Mouse (Mus musculus) limb, embryonic 12.5 days (tissue): ENCODE data around the gene Jazf1. TPM values are rescaled to one million over a fixed set of nuclear protein-coding genes. Genes with fewer than 3 reads are reported as not detected.

Source experiments
- ATAC-seq: fragments of 200-750 bp; cut with Nextera tagmentation; 2 replicates; pipeline ENCODE4 v1.8.0; 2017; ENCODE audit warnings: low read depth, moderate TSS enrichment; ENCODE audit not compliant: insufficient number of reproducible peaks, insufficient read depth, low FRiP score, low TSS enrichment
- H3K27ac ChIP-seq: fragments of 300-500 bp; sonication (generic); 2 replicates; pipeline ENCODE4 v1.5.1; 2016; ENCODE audit warnings: mild to moderate bottlenecking, moderate library complexity
- H3K27me3 ChIP-seq: fragments of 300-500 bp; sonication (generic); 2 replicates; pipeline ENCODE4 v1.6.1; 2016; ENCODE audit warnings: mild to moderate bottlenecking, moderate library complexity
- H3K36me3 ChIP-seq: fragments of 300-500 bp; sonication (generic); 2 replicates; pipeline ENCODE4 v1.6.1; 2016; ENCODE audit warnings: mild to moderate bottlenecking, moderate library complexity
- H3K4me1 ChIP-seq: fragments of 300-500 bp; sonication (generic); replicated peaks from 2 replicates; pipeline ENCODE4 v1.6.1; 2016
- H3K4me2 ChIP-seq: fragments of 300-500 bp; sonication (generic); 2 replicates; pipeline ENCODE4 v1.6.1; 2016; ENCODE audit warnings: mild to moderate bottlenecking, moderate library complexity
- H3K4me3 ChIP-seq: fragments of 300-500 bp; sonication (generic); replicated peaks from 2 replicates; pipeline ENCODE4 v1.5.1; 2016; ENCODE audit warnings: mild to moderate bottlenecking
- H3K9ac ChIP-seq: fragments of 300-500 bp; sonication (generic); replicated peaks from 2 replicates; pipeline ENCODE4 v1.6.1; 2016; ENCODE audit warnings: mild to moderate bottlenecking, moderate library complexity
- H3K9me3 ChIP-seq: fragments of 300-500 bp; sonication (generic); 2 replicates; pipeline ENCODE4 v1.6.1; 2016; ENCODE audit warnings: mild to moderate bottlenecking, moderate library complexity
- WGBS: fragments of 180-500 bp; shearing (Covaris S2); methylation state at CpG from one replicate; pipeline ENCODE4 v1.1.7; 2016; 5-methylcytosine and 5-hydroxymethylcytosine counted together
- polyA plus RNA-seq: library from polyadenylated mRNA; unstranded; fragments of >200 nt; fragmentation: Nextera tagmentation; extraction: Ambion mirVana; gene quantifications from 2 replicates; pipeline ENCODE4 v1.2.1, GENCODE M21; 2016

Gene Jazf1
- polyA plus RNA-seq, 1 experiment from 2014 or later = 12.8 TPM

- 17% methylated on average over 16 of the region's 16 CpGs for WGBS
- Histone ChIP-seq H3K27me3 (peaks cover 9% of the 10 kb centered on the region; the same call in 1 of the 2 replicates), H3K9me3 (peaks cover 8% of the 10 kb centered on the region; the same call in 1 of the 2 replicates), H3K4me1 (peaks cover 74% of the 10 kb centered on the region), H3K4me2 (peak overlapping the region; percentile 42), H3K4me3 (no peak overlapping the region), H3K9ac (no peak overlapping the region), H3K27ac (peak overlapping the region; percentile 92), H3K36me3 (no peaks in the 10 kb centered on the region)
- no peak; the same call in 1 of the 2 replicates for ATAC-seq
Measured at GRCm38 (mm10) chr6:52795029-52795841, 273.2 kb downstream of the Jazf1 start.

DNA sequence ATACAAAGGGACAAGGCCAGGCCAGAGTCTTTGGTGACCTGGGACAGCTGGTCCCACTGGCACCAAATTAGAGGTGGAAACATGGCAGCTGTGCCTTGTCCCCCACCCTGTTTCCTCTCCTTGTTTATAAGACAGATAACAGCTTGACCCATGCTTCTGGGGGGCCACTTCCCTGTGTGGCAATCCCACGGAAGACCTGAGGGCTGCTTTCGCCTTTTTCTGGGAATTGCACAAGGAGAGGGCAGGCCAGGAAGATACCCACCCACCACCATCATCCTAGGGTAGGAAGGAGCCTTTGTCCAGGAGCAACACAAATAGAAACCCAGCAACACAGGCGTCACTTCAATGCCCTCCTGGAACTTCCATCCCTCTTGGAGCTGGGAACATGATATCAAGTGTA, 276.0 kb downstream of the Jazf1 start:
- Histone ChIP-seq H3K4me1 (peaks cover 80% of the 10 kb centered on the region), H3K27ac (no peak overlapping the region), H3K36me3 (no peaks in the 10 kb centered on the region), H3K4me2 (no peak overlapping the region), H3K4me3 (no peak overlapping the region), H3K9ac (no peak overlapping the region), H3K9me3 (no peaks in the 10 kb centered on the region), H3K27me3 (peaks cover 17% of the 10 kb centered on the region; the same call in 1 of the 2 replicates)
- WGBS = 80% methylated on average over 3 of the region's 3 CpGs
- ATAC-seq = no peak

GRCm38 (mm10) chr6:52790781-52791180, 277.6 kb downstream of the Jazf1 start:
- peaks cover 17% of the 10 kb centered on the region for H3K27me3 ChIP-seq
- no peak overlapping the region for H3K4me2 ChIP-seq
- no peak for ATAC-seq
- no peaks in the 10 kb centered on the region for H3K9me3 ChIP-seq
- 83% methylated on average over 4 of the region's 4 CpGs for WGBS
- 0 out of 2 replicates have a peak overlapping the region, but pooled peaks have one; percentile 42 for H3K27ac ChIP-seq
- no peak overlapping the region for H3K9ac ChIP-seq
- no peaks in the 10 kb centered on the region for H3K36me3 ChIP-seq
- H3K4me1 ChIP-seq = peaks cover 69% of the 10 kb centered on the region
- no peak overlapping the region for H3K4me3 ChIP-seq

- Histone ChIP-seq H3K4me3 (no peak overlapping the region), H3K36me3 (peaks cover under 1% of the 10 kb centered on the region; the same call in 1 of the 2 replicates), H3K9ac (no peak overlapping the region), H3K4me1 (peaks cover 64% of the 10 kb centered on the region), H3K27ac (0 out of 2 replicates have a peak overlapping the region, but pooled peaks have one; percentile 42), H3K4me2 (peak overlapping the region; percentile 15; the same call in 1 of the 2 replicates), H3K9me3 (no peaks in the 10 kb centered on the region), H3K27me3 (peaks cover 17% of the 10 kb centered on the region)
- ATAC-seq = no peak
- 41% methylated on average over 10 of the region's 10 CpGs for WGBS
Measured at GRCm38 (mm10) chr6:52790316-52790715, 278.1 kb downstream of the Jazf1 start.

GRCm38 (mm10) chr6:52779546-52779945, 288.9 kb downstream of the Jazf1 start:
- 36% methylated on average over 5 of the region's 5 CpGs for WGBS
- peak overlapping the region; percentile 78 for H3K27ac ChIP-seq
- no peaks in the 10 kb centered on the region for H3K36me3 ChIP-seq
- H3K9me3 ChIP-seq = peaks cover 4% of the 10 kb centered on the region; the same call in 1 of the 2 replicates
- H3K9ac ChIP-seq = no peak overlapping the region
- H3K4me3 ChIP-seq = no peak overlapping the region
- H3K27me3 ChIP-seq = peaks cover 12% of the 10 kb centered on the region
- peaks cover 53% of the 10 kb centered on the region for H3K4me1 ChIP-seq
- H3K4me2 ChIP-seq = no peak overlapping the region
- 0 out of 2 replicates have a peak, but pooled peaks have one; percentile 40 for ATAC-seq

DNA sequence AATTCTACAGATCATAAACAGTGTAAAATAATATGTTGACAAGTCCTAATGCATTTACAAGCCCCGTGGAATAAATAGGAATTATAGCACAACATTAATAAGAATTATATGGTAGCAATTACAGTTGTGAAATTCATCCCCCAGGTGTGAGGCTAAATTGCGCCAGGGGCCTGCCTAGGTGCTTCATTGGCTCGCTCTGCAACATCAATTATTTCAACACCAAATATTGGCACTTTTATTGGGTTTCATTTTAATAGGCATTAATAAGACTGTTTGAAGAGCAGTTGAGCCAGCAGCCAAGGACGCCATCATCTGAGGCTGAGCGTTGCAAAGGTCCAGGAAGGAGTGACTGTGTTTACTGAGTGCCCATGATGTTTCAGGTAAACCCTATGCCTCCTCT, 289.9 kb downstream of the Jazf1 start:
- H3K36me3 ChIP-seq = no peaks in the 10 kb centered on the region
- H3K9me3 ChIP-seq = no peaks in the 10 kb centered on the region
- ATAC-seq = 0 out of 2 replicates have a peak, but pooled peaks have one; percentile 33
- no peak overlapping the region for H3K4me3 ChIP-seq
- no peak overlapping the region for H3K9ac ChIP-seq
- peaks cover 60% of the 10 kb centered on the region for H3K4me1 ChIP-seq
- H3K4me2 ChIP-seq = peak overlapping the region; percentile 1; the same call in 1 of the 2 replicates
- peak overlapping the region; percentile 77 for H3K27ac ChIP-seq
- peaks cover 22% of the 10 kb centered on the region for H3K27me3 ChIP-seq
- 29% methylated on average over 5 of the region's 5 CpGs for WGBS

- Histone ChIP-seq H3K4me3 (no peak overlapping the region), H3K27me3 (peaks cover 22% of the 10 kb centered on the region; the same call in 1 of the 2 replicates), H3K4me1 (peaks cover 60% of the 10 kb centered on the region), H3K27ac (peak overlapping the region; percentile 60), H3K4me2 (no peak overlapping the region), H3K9ac (no peak overlapping the region), H3K9me3 (no peaks in the 10 kb centered on the region), H3K36me3 (no peaks in the 10 kb centered on the region)
- ATAC-seq = no peak
- WGBS = 76% methylated on average over 8 of the region's 8 CpGs
Measured at GRCm38 (mm10) chr6:52777034-52777433, 291.4 kb downstream of the Jazf1 start.

- no peak for ATAC-seq
- peaks cover 22% of the 10 kb centered on the region; the same call in 1 of the 2 replicates for H3K27me3 ChIP-seq
- peak overlapping the region; percentile 60 for H3K27ac ChIP-seq
- H3K9ac ChIP-seq = no peak overlapping the region
- H3K4me3 ChIP-seq = no peak overlapping the region
- H3K4me2 ChIP-seq = no peak overlapping the region
- H3K36me3 ChIP-seq = no peaks in the 10 kb centered on the region
- no peaks in the 10 kb centered on the region for H3K9me3 ChIP-seq
- peaks cover 60% of the 10 kb centered on the region for H3K4me1 ChIP-seq
- WGBS = 82% methylated on average over 8 of the region's 8 CpGs
Measured at GRCm38 (mm10) chr6:52775956-52776355, 292.5 kb downstream of the Jazf1 start.

DNA sequence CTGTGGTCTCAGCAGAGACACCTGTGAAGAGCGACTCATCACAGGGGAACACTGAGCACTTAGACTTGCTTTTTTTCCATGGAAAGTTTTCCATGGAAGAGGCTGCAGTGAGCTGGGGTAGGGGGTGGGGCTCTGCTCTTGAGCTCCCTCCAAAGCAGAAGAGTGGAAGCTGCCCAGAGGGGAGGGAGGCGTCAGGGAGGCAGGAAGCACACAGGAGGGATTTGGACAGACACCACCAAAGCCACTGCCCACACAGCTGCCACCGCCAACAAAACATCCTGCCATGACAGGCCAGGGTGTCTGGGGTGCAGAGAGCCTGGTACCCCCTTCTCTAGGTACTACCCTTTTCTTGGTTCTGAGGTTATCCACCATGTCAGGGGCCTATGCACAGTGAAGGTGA, 293.1 kb downstream of the Jazf1 start:
- WGBS = 84% methylated on average over 3 of the region's 3 CpGs
- peaks cover 22% of the 10 kb centered on the region; the same call in 1 of the 2 replicates for H3K27me3 ChIP-seq
- H3K36me3 ChIP-seq = 0 out of 2 replicates have a peak, but pooled peaks cover under 1% of the 10 kb centered on the region
- no peak overlapping the region for H3K9ac ChIP-seq
- H3K4me1 ChIP-seq = peaks cover 60% of the 10 kb centered on the region
- H3K4me2 ChIP-seq = no peak overlapping the region
- H3K4me3 ChIP-seq = no peak overlapping the region
- no peak for ATAC-seq
- H3K9me3 ChIP-seq = no peaks in the 10 kb centered on the region
- 0 out of 2 replicates have a peak overlapping the region, but pooled peaks have one; percentile 60 for H3K27ac ChIP-seq

DNA sequence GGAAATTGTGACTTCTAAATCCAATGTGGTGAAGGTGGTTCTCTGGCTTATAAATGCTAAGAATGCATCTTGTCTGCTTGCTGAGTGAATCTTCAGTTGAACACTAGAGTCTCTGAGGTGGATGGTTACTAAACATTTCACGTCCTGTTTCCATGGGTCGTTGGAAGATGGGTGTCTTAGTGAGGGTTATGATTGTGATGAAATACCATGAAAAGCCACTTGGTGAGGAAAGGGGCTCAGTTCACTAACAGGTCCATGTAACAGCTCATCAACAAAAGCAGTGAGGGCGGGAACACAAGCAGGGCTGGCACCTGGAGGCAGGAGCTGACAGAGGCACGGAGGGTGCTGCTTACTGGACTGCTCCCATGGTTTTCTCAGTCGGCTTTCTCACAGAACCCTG, 295.3 kb downstream of the Jazf1 start:
- no peak for ATAC-seq
- Histone ChIP-seq H3K4me3 (no peak overlapping the region), H3K4me2 (no peak overlapping the region), H3K9ac (no peak overlapping the region), H3K27me3 (peaks cover 22% of the 10 kb centered on the region; the same call in 1 of the 2 replicates), H3K36me3 (peaks cover 16% of the 10 kb centered on the region), H3K4me1 (peaks cover 41% of the 10 kb centered on the region), H3K27ac (no peak overlapping the region), H3K9me3 (no peaks in the 10 kb centered on the region)
- WGBS = 89% methylated on average over 5 of the region's 5 CpGs

DNA sequence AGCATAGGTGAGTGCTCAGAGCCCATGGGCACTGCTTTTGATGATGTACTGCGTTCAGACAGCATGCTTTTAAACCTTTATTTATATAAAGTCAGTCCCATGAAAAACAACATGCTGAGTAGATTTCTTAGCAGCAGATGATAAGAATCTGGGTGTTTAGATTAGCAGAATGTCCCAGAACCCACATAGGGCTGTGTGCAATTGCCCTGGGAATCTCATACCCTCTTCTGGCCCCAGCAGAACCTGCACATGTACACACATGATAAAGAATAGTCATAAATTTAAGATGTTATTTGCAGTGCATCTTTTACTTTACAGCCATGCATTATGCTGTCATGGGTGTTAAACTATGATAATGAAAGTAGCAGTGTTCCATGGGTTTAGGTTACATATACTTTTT, 297.6 kb downstream of the Jazf1 start:
- H3K9me3 ChIP-seq = no peaks in the 10 kb centered on the region
- no peak overlapping the region for H3K4me3 ChIP-seq
- peaks cover 18% of the 10 kb centered on the region; the same call in 1 of the 2 replicates for H3K27me3 ChIP-seq
- no peak overlapping the region for H3K9ac ChIP-seq
- no peak overlapping the region for H3K27ac ChIP-seq
- no peak for ATAC-seq
- peaks cover 34% of the 10 kb centered on the region for H3K36me3 ChIP-seq
- H3K4me1 ChIP-seq = peaks cover 18% of the 10 kb centered on the region
- WGBS = 71% methylated on average over 1 of the region's 1 CpGs
- H3K4me2 ChIP-seq = no peak overlapping the region
